Mouse (Mus musculus): ENCODE measurements around the gene Vcan. TPM values are rescaled to one million over a fixed set of nuclear protein-coding genes. Genes with fewer than 3 reads are reported as not detected.

Gene Vcan
- polyA plus RNA-seq, 1 experiment from 2014 or later = 69.5 TPM

DNA sequence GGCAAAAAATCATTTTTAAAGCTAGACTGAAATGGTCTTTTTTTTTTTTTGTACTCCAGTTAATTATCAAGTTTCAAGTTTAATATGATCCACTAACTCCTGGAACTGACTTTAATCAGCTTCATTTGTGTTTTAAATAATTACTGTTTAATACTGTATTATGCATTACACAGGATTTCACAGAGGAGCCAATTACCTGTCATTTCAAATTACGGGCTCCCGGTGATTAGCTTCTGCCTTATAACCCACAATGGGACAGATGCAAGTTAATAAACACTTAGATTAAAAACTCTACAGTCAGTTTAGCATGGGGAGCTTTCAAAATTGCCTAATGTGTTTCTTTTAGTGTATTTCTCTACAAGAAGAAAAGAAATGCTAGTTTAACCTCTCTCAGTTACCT, 96.7 kb downstream of the Vcan start:
- no peaks in the 10 kb centered on the region for H3K4me1 ChIP-seq
- H3K36me3 ChIP-seq (replicated peaks) = no peaks in the 10 kb centered on the region
- no peak overlapping the region for H3K27ac ChIP-seq (replicated peaks)
- H3K4me3 ChIP-seq = no peak overlapping the region
- no peaks in the 10 kb centered on the region for H3K27me3 ChIP-seq (replicated peaks; ENCODE audit: low read depth, poor library complexity, severe bottlenecking)
- no peak for DNase-seq (ENCODE audit: low spot score)
- H3K9me3 ChIP-seq = no peaks in the 10 kb centered on the region
- whole genome bisulfite sequencing = 84% methylated on average over 2 of the region's 2 CpGs

DNA sequence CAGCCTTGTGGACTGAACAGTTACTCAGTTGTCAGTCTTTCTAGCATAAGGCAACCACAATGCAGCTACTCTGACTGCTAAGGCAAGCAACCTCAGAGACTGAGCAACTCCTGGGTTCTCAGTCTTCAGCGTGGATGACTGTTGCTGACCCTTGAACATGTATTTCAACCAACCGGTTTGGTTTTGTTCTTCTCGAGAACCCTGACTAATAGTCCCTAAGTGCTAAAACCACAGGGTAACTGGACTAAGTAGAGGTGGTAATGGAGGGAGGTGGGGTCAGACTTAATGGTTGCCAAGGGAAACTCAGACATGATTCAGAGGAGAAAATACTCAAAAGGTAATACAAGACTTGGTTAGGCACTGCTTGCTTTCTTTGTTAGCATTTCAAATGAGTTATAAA, 105.3 kb downstream of the Vcan start:
- Histone ChIP-seq H3K4me1 (no peaks in the 10 kb centered on the region), H3K9me3 (no peaks in the 10 kb centered on the region), H3K4me3 (no peak overlapping the region), H3K27ac (replicated peaks) (no peak overlapping the region), H3K36me3 (replicated peaks) (no peaks in the 10 kb centered on the region), H3K27me3 (replicated peaks; ENCODE audit: low read depth, poor library complexity, severe bottlenecking) (no peaks in the 10 kb centered on the region)
- DNase-seq (ENCODE audit: low spot score) = no peak
- 90% methylated on average over 3 of the region's 3 CpGs for WGBS

DNA sequence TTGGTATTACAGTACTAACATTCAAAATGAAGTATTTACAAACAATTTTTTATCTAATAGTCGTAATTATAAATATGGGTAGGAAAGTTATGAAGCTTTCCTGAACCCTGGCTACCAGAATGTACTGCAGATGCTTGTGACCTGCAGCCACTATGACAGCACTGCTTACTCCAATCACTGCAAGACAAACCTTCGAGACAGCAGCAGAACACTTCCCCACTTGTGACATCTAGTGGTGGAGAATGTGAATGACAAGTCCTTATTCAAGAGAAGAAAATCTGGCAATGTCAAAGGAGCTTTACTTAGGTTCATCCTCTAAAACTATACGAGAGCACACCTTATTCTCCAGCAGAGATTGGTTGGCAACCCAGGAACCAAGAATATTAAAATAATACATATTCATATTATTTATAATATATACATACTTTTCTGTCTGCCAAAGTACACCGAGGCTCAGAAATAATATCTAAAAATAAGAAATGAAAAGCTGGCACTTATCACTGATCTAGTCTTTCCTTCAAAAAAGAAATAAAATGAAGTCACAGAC, 108.1 kb downstream of the Vcan start:
- WGBS = 29% methylated on average over 4 of the region's 4 CpGs

DNA sequence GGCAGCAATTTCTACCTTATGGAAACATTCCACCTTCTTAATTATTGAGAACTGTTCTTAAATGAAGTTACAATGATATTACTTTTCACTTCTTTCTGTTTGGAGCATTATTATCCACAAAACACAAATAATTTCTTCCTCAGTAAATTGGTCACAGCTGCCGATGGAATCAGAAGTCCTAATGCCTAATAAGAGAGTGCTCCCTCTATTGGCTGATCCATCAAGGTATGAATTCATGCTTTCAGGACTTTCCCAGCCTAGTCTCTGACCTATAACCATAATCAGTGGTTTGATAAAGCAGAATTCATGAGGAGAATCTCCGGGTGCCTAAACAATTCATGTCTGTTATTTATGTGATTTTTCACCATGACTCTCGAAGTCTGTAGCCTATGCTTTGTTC, 123.2 kb downstream of the Vcan start:
- DNase-seq (ENCODE audit: low spot score) = no peak
- Histone ChIP-seq H3K27ac (replicated peaks) (no peak overlapping the region), H3K9me3 (no peaks in the 10 kb centered on the region), H3K36me3 (replicated peaks) (no peaks in the 10 kb centered on the region), H3K27me3 (replicated peaks; ENCODE audit: low read depth, poor library complexity, severe bottlenecking) (no peaks in the 10 kb centered on the region), H3K4me3 (no peak overlapping the region), H3K4me1 (no peaks in the 10 kb centered on the region)
- 78% methylated on average over 3 of the region's 3 CpGs for WGBS

More for the DNA sequence above, 108.1 kb downstream of the Vcan start:
- Histone ChIP-seq H3K27ac (replicated peaks) (no peak overlapping the region), H3K4me3 (no peak overlapping the region), H3K9me3 (no peaks in the 10 kb centered on the region), H3K4me1 (no peaks in the 10 kb centered on the region), H3K36me3 (replicated peaks) (no peaks in the 10 kb centered on the region), H3K27me3 (replicated peaks; ENCODE audit: low read depth, poor library complexity, severe bottlenecking) (no peaks in the 10 kb centered on the region)
- DNase-seq (ENCODE audit: low spot score) = peak; percentile 32

DNA sequence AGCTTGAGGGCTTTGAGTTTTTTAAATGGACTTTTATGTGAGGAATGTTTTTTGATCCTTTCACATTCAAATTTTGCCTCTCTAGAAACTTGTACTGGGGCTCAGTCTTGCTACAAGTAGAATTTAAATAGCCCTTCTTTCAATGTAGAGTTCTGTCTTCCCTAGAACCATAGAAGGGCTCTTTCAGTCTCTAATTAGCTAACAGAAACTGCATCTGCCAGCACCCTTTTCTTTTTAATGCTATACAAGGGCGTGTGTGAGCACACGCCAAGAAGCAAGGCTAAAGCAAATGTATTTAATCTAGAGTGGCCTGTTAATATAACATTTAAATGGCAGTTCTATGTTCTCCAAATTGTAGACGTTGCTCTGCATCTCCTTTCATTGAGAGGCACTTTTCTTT, 134.9 kb downstream of the Vcan start:
- Histone ChIP-seq H3K4me3 (no peak overlapping the region), H3K9me3 (no peaks in the 10 kb centered on the region), H3K27ac (replicated peaks) (no peak overlapping the region), H3K4me1 (no peaks in the 10 kb centered on the region), H3K27me3 (replicated peaks; ENCODE audit: low read depth, poor library complexity, severe bottlenecking) (no peaks in the 10 kb centered on the region), H3K36me3 (replicated peaks) (no peaks in the 10 kb centered on the region)
- no peak for DNase-seq (ENCODE audit: low spot score)
- WGBS = 76% methylated on average over 3 of the region's 3 CpGs

Other genes starting within 250 kb of the Vcan start
- 13.0 and 16.9 TPM in 2 replicates for gene Hapln1, start 202.7 kb downstream of the Vcan start, polyA plus RNA-seq (2016; fragmentation: Nextera tagmentation; extraction: Ambion mirVana)